Mouse (Mus musculus) testis, adult 2 months (tissue): ENCODE measurements at regions not wholly inside any gene's neighbourhood (a gene's known extent, or its start where the extent isn't known, plus 50 kb on each side); places are given as distances from the start of the nearest gene placed in this dataset.

Experiments used
- H3K27ac ChIP-seq: fragments of 200-500 bp; 2 replicates; pipeline ENCODE4 v1.5.1; 2012; ENCODE audit warnings: low read depth, low read length; ENCODE audit not compliant: control insufficient read depth, insufficient read depth
- H3K27me3 ChIP-seq: fragments of 200-500 bp; 2 replicates; pipeline ENCODE4 v1.6.1; 2012; ENCODE audit warnings: mild to moderate bottlenecking, low read length, moderate library complexity; ENCODE audit not compliant: control insufficient read depth, insufficient read depth
- H3K36me3 ChIP-seq: fragments of 200-500 bp; 2 replicates; pipeline ENCODE4 v1.6.1; 2012; ENCODE audit warnings: mild to moderate bottlenecking, low read length; ENCODE audit not compliant: control insufficient read depth, insufficient read depth
- H3K4me1 ChIP-seq: fragments of 200-500 bp; 2 replicates; pipeline ENCODE4 v1.6.1; 2012; ENCODE audit warnings: low read length; ENCODE audit not compliant: control insufficient read depth, insufficient read depth
- H3K4me3 ChIP-seq: fragments of 200-500 bp; 2 replicates; pipeline ENCODE4 v1.5.1; 2012; ENCODE audit warnings: low read depth, mild to moderate bottlenecking, low read length, moderate library complexity, mixed read lengths; ENCODE audit not compliant: control insufficient read depth
- CTCF ChIP-seq: fragments of 200-500 bp; IDR thresholded peaks from 2 replicates; pipeline ENCODE4 v1.5.1; 2012; ENCODE audit warnings: low read depth, mild to moderate bottlenecking, inconsistent platforms, low read length, moderate library complexity; ENCODE audit not compliant: control insufficient read depth, insufficient read depth, insufficient replicate concordance
- POLR2A ChIP-seq: fragments of 200-500 bp; IDR thresholded peaks from 2 replicates; pipeline ENCODE4 v1.6.1; 2012; ENCODE audit warnings: low read depth, mild to moderate bottlenecking, inconsistent platforms, low read length, moderate library complexity; ENCODE audit not compliant: control insufficient read depth

DNA sequence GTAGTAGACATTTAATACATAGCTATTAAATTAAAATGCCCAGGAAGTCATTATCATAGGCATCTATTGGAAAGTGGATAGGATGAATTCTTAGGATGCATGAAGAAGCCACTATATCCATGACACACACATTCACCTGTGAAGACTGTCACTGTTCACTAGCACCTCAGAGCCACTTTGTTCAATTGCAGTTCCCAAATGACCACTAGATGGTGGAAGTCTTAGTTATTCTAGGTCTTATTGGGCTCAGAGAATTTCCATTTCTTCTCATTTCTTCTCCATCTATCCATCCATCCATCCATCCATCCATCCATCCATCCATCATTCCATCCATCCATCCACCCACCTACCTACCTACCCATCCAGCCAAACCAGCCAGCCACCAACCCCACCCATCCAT is 437.6 kb downstream of the Lrriq3 start:
- Histone ChIP-seq H3K27me3 (no peaks in the 10 kb centered on the region), H3K36me3 (no peaks in the 10 kb centered on the region), H3K4me1 (no peaks in the 10 kb centered on the region), H3K4me3 (no peak overlapping the region), H3K27ac (no peak overlapping the region)
- TF ChIP-seq CTCF (no peak), POLR2A (no peak)

DNA sequence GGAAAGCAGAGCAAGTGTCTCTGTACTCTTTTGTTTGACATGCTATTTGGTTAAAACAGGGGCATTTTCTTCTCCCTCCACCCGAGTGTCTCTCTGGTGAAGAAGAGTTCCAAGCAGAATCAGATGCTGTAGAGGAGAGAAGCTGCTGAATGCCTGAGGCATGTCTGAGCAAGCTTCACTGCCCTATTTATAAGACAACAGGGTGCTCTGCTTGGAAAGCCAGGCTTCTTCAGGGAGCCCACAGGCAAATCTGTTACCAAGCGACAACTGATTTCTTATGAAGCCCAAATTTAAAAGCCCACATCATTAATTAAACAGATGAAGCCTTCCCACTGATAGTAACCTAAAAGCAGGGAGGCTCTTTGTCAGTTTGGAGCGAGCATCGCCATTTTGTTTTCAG is 438.8 kb downstream of the Lrriq3 start:
- Histone ChIP-seq H3K27ac (no peak overlapping the region), H3K36me3 (no peaks in the 10 kb centered on the region), H3K4me3 (no peak overlapping the region), H3K27me3 (no peaks in the 10 kb centered on the region), H3K4me1 (no peaks in the 10 kb centered on the region)
- TF ChIP-seq CTCF = no peak
- TF ChIP-seq POLR2A = no peak

DNA sequence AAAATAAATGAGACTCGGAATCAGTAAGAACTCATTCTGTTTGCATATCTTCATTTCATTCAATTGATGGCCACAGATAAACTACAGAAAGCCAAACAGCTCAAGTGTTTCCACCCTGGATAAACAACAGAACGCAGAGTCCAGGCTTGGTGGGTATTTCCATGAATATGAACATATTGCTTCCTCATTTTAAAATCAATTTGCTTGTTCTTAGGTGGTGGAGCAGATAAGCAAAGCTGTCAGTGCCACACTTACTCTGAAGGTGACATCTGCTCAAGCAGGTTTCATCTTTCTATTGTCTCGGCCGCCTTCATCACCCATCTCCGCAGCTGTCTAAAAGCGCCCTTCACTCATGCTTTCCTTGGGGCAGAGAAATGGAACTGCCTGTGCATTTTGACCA is 455.0 kb downstream of the Lrriq3 start:
- no peak overlapping the region for H3K27ac ChIP-seq
- TF ChIP-seq POLR2A (no peak), CTCF (no peak)

DNA sequence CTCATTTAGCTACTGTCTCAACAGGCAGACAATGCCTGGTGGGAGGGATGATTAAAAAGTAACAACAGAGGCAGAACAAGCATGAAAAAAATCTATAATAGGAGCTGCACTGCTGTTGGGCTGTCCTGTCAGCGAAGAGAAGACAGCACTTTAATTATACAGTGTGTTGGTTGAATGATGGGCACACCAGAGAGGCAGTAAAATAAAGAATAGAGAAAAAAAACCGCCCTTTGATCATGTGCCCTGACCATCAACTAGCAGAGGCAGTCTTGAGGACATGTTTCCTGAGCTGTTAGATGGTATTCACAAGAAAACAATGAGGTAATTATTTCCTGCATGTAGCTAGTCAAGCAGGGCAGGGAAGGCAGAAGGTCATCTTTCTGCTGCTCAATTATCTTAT is 483.9 kb downstream of the Lrriq3 start:
- no peaks in the 10 kb centered on the region for H3K27me3 ChIP-seq
- no peak for TF ChIP-seq CTCF
- no peak for TF ChIP-seq POLR2A
- no peaks in the 10 kb centered on the region for H3K4me1 ChIP-seq
- H3K4me3 ChIP-seq = no peak overlapping the region
- no peak overlapping the region for H3K27ac ChIP-seq
- no peaks in the 10 kb centered on the region for H3K36me3 ChIP-seq

More for the DNA sequence above, 455.0 kb downstream of the Lrriq3 start:
- no peaks in the 10 kb centered on the region for H3K27me3 ChIP-seq
- no peaks in the 10 kb centered on the region for H3K4me1 ChIP-seq
- no peak overlapping the region for H3K4me3 ChIP-seq
- no peaks in the 10 kb centered on the region for H3K36me3 ChIP-seq

DNA sequence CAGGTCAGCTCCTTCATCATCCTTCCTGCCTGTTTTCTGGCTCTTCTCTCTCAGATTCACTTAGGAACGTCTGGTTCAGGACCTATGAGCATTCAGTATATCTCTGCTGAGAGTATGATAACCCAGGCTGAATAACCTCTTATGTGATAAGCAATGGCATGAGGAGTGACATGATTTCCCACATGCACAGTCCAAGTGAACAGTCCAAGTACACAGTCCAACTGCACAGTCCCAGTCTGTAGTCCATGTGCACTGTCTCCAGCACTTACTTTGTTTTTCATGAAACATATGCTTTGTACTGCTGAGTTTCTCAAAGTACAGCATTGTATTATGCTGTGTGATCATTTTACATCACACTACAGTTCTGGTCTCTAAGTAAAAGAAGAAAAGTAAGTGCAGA is 510.8 kb downstream of the Lrriq3 start:
- Histone ChIP-seq H3K4me1 (no peaks in the 10 kb centered on the region), H3K27ac (no peak overlapping the region), H3K27me3 (no peaks in the 10 kb centered on the region), H3K36me3 (no peaks in the 10 kb centered on the region), H3K4me3 (no peak overlapping the region)
- TF ChIP-seq CTCF (no peak), POLR2A (no peak)
